Mouse (Mus musculus) forebrain, embryonic 15.5 days (tissue): ENCODE data around the gene Prdm16. TPM values are rescaled to one million over a fixed set of nuclear protein-coding genes. Genes with fewer than 3 reads are reported as not detected.

ENCODE experiments used
- ATAC-seq: fragments of 200-750 bp; cut with Nextera tagmentation; replicated peaks from 2 replicates; pipeline ENCODE4 v1.8.0; 2017; ENCODE audit warnings: mild to moderate bottlenecking, moderate TSS enrichment, moderate library complexity
- H3K27ac ChIP-seq: fragments of 300-500 bp; sonication (generic); replicated peaks from 2 replicates; pipeline ENCODE4 v1.5.1; 2015; ENCODE audit warnings: mild to moderate bottlenecking, inconsistent platforms
- H3K27me3 ChIP-seq: fragments of 300-500 bp; sonication (generic); 2 replicates; pipeline ENCODE4 v1.6.1; 2015; ENCODE audit warnings: inconsistent platforms
- H3K36me3 ChIP-seq: fragments of 300-500 bp; sonication (generic); 2 replicates; pipeline ENCODE4 v1.6.1; 2015; ENCODE audit warnings: mild to moderate bottlenecking, inconsistent platforms
- H3K4me1 ChIP-seq: fragments of 300-500 bp; sonication (generic); 2 replicates; pipeline ENCODE4 v1.6.1; 2015; ENCODE audit warnings: inconsistent platforms
- H3K4me2 ChIP-seq: fragments of 300-500 bp; sonication (generic); replicated peaks from 2 replicates; pipeline ENCODE4 v1.6.1; 2015; ENCODE audit warnings: mild to moderate bottlenecking, inconsistent platforms
- H3K4me3 ChIP-seq: fragments of 300-500 bp; sonication (generic); 2 replicates; pipeline ENCODE4 v1.5.1; 2015; ENCODE audit warnings: mild to moderate bottlenecking, inconsistent platforms
- H3K9ac ChIP-seq: fragments of 300-500 bp; sonication (generic); replicated peaks from 2 replicates; pipeline ENCODE4 v1.6.1; 2015; ENCODE audit warnings: mild to moderate bottlenecking, inconsistent platforms
- H3K9me3 ChIP-seq: fragments of 300-500 bp; sonication (generic); 2 replicates; pipeline ENCODE4 v1.6.1; 2016; ENCODE audit warnings: inconsistent platforms
- WGBS: fragments of 180-500 bp; shearing (Covaris S2); methylation state at CpG from one replicate; pipeline ENCODE4 v1.1.7; 2015; ENCODE audit warnings: mixed read lengths; 5-methylcytosine and 5-hydroxymethylcytosine counted together
- polyA plus RNA-seq: library from polyadenylated mRNA; unstranded; fragments of >200 nt; fragmentation: Nextera tagmentation; extraction: Ambion mirVana; gene quantifications from 2 replicates; pipeline ENCODE4 v1.2.1, GENCODE M21; 2015

The Prdm16 gene
- polyA plus RNA-seq, 1 experiment from 2014 or later = 33.5 TPM

DNA sequence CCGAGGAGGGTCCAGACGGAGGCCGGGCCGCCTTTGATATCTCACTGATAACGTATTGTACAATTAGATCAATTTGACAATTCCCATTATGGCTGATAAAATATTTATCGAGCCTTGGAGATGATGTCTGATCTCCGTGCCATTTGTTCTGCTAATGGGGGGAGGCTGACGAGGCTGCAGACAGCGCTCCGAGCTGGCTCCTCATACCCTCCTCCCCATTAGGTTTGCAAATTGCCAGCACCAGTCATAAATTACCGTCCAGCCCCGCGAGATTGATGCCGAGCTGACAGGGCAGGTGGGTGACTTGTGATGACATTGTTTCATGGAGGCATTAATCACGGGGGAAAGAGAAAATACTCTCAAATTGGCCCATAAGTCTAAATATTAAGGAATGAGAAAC lies 67.9 kb downstream of the Prdm16 start:
- Histone ChIP-seq H3K9me3 (no peaks in the 10 kb centered on the region), H3K27ac (peak overlapping the region; percentile 49), H3K36me3 (no peaks in the 10 kb centered on the region), H3K4me2 (peak overlapping the region; percentile 28), H3K4me1 (peaks cover 47% of the 10 kb centered on the region), H3K4me3 (no peak overlapping the region), H3K27me3 (no peaks in the 10 kb centered on the region), H3K9ac (0 out of 2 replicates have a peak overlapping the region, but pooled peaks have one; percentile 5)
- ATAC-seq = no peak
- 21% methylated on average over 15 of the region's 15 CpGs for WGBS

DNA sequence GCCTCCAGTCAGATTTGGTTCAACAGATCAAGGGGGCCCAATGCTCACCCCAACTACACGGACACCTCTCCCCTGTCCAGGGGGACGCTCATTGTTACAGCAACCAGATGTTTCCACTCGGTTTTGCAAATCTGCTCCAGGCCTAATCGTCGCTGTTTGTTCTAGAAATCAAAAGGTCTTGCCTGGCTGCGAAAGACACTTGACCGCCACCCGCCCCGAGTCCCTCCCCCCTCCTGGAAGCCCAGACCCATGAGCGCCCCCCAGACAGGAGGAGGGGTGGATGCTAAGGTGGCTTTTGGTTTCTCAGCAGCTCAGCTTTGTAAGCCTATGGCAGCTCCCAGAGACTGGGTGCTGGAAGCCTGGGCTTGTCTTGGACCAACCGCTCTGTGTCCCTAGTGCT lies 68.7 kb downstream of the Prdm16 start:
- H3K9me3 ChIP-seq = no peaks in the 10 kb centered on the region
- H3K27me3 ChIP-seq = no peaks in the 10 kb centered on the region

GRCm38 (mm10) chr4:154563201-154563600 lies 73.5 kb downstream of the Prdm16 start:
- H3K36me3 ChIP-seq = no peaks in the 10 kb centered on the region

More for the DNA sequence above, 68.7 kb downstream of the Prdm16 start:
- H3K9ac ChIP-seq = no peak overlapping the region
- H3K4me2 ChIP-seq = no peak overlapping the region
- 45% methylated on average over 11 of the region's 11 CpGs for WGBS
- no peak overlapping the region for H3K4me3 ChIP-seq
- H3K27ac ChIP-seq = peak overlapping the region; percentile 49; the same call in 1 of the 2 replicates
- peaks cover 47% of the 10 kb centered on the region for H3K4me1 ChIP-seq
- no peak; the same call in 1 of the 2 replicates for ATAC-seq
- no peaks in the 10 kb centered on the region for H3K36me3 ChIP-seq

GRCm38 (mm10) chr4:154558041-154558440 lies 78.6 kb downstream of the Prdm16 start:
- H3K9ac ChIP-seq = no peak overlapping the region
- H3K4me2 ChIP-seq = no peak overlapping the region
- no peak overlapping the region for H3K27ac ChIP-seq
- WGBS = 78% methylated on average over 5 of the region's 5 CpGs
- no peak overlapping the region for H3K4me3 ChIP-seq
- 0 out of 2 replicates have a peak, but pooled peaks cover 7% of the 10 kb centered on the region for H3K27me3 ChIP-seq
- ATAC-seq = no peak
- H3K9me3 ChIP-seq = no peaks in the 10 kb centered on the region
- peaks cover 47% of the 10 kb centered on the region for H3K4me1 ChIP-seq
- H3K36me3 ChIP-seq = no peaks in the 10 kb centered on the region

More at GRCm38 (mm10) chr4:154563201-154563600, 73.5 kb downstream of the Prdm16 start:
- ATAC-seq = no peak
- Histone ChIP-seq H3K4me1 (peaks cover 16% of the 10 kb centered on the region), H3K4me2 (no peak overlapping the region), H3K4me3 (no peak overlapping the region), H3K9me3 (no peaks in the 10 kb centered on the region), H3K27me3 (no peaks in the 10 kb centered on the region), H3K27ac (no peak overlapping the region), H3K9ac (no peak overlapping the region)
- 95% methylated on average over 6 of the region's 6 CpGs for WGBS

DNA sequence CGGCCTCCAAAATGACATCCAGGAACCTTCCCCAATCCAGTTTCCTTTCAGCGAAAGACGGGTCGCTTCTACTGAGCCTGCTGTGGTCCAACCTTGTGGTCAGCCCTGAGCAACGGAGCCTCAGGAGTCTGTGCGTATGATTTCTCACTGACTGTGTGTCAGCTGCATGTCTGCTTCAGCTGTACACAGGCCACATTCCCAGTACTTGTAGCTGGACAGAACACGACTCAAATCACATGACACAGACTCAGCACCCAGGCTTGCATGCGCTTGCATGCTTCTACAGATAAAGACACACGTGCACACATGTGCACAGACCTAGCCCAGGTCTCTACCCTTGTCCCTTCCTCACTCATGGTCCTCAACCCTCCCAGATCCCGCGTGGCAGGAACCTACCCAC lies 79.5 kb downstream of the Prdm16 start:
- peaks cover 54% of the 10 kb centered on the region for H3K4me1 ChIP-seq

DNA sequence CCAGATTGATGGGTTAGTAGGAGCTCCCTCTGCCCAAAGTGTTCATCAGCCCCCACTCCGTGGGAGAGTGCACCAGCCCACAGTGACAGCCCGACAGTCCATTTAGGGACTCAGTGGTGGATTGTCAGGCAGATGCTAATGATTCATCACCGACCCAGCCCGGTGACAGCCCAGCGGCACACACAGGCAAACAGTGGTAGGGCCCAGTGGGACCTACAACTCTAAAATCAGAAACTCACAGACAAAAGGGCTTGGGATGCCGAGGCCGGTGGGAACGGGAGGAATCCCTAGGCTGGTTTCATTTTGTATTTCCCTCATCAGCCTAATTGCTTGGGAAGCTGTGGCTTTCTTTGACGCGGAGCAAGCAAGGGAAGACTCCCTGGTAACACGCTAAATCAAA lies 80.3 kb downstream of the Prdm16 start:
- H3K27me3 ChIP-seq = 0 out of 2 replicates have a peak, but pooled peaks cover 7% of the 10 kb centered on the region
- peak overlapping the region; percentile 35 for H3K9ac ChIP-seq
- peak; percentile 38 for ATAC-seq

More for the DNA sequence above, 79.5 kb downstream of the Prdm16 start:
- ATAC-seq = 0 out of 2 replicates have a peak, but pooled peaks have one; percentile 55
- Histone ChIP-seq H3K27ac (peak overlapping the region; percentile 60), H3K36me3 (no peaks in the 10 kb centered on the region), H3K4me2 (peak overlapping the region; percentile 44), H3K4me3 (peak overlapping the region; percentile 24; the same call in 1 of the 2 replicates), H3K9me3 (no peaks in the 10 kb centered on the region), H3K9ac (peak overlapping the region; percentile 35), H3K27me3 (0 out of 2 replicates have a peak, but pooled peaks cover 7% of the 10 kb centered on the region)
- 58% methylated on average over 11 of the region's 11 CpGs for WGBS

GRCm38 (mm10) chr4:154549961-154550393 lies 86.7 kb downstream of the Prdm16 start:
- Histone ChIP-seq H3K4me3 (0 out of 2 replicates have a peak overlapping the region, but pooled peaks have one; percentile 6), H3K27ac (peak overlapping the region; percentile 84), H3K27me3 (no peaks in the 10 kb centered on the region; the same call in 1 of the 2 replicates), H3K36me3 (no peaks in the 10 kb centered on the region), H3K9me3 (no peaks in the 10 kb centered on the region), H3K4me2 (peak overlapping the region; percentile 37), H3K4me1 (peaks cover 81% of the 10 kb centered on the region), H3K9ac (peak overlapping the region; percentile 18)
- ATAC-seq = peak; percentile 72
- WGBS = 2% methylated on average over 17 of the region's 17 CpGs

More for the DNA sequence above, 80.3 kb downstream of the Prdm16 start:
- Histone ChIP-seq H3K4me2 (peak overlapping the region; percentile 44), H3K9me3 (no peaks in the 10 kb centered on the region), H3K36me3 (no peaks in the 10 kb centered on the region), H3K4me1 (peaks cover 61% of the 10 kb centered on the region), H3K4me3 (peak overlapping the region; percentile 24), H3K27ac (peak overlapping the region; percentile 60)
- 8% methylated on average over 11 of the region's 11 CpGs for WGBS

DNA sequence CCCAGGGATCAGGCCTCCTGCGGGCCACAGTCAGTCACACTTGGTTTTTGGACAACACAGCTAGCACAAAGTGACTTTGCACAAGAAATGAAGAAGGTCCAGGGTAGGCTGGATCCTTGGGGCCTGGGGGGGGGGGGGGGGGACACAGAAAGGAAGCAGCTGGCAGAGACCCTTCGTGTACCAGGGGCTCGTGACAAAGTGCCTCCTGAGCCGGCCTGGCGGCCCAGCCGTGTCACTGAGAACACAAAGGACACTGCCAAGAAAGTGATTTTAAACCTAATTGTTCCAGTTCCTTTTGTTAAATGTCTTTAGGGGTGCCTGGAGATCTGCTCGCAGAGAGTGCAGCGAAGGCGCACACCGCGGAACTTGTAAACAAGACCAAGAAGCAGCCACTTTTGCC lies 87.2 kb downstream of the Prdm16 start:
- Histone ChIP-seq H3K4me1 (peaks cover 81% of the 10 kb centered on the region), H3K36me3 (no peaks in the 10 kb centered on the region), H3K4me2 (peak overlapping the region; percentile 37), H3K27me3 (no peaks in the 10 kb centered on the region; the same call in 1 of the 2 replicates), H3K4me3 (no peak overlapping the region), H3K9ac (peak overlapping the region; percentile 18), H3K9me3 (no peaks in the 10 kb centered on the region), H3K27ac (peak overlapping the region; percentile 84)
- WGBS = 14% methylated on average over 11 of the region's 11 CpGs
- peak; percentile 23; the same call in 1 of the 2 replicates for ATAC-seq

DNA sequence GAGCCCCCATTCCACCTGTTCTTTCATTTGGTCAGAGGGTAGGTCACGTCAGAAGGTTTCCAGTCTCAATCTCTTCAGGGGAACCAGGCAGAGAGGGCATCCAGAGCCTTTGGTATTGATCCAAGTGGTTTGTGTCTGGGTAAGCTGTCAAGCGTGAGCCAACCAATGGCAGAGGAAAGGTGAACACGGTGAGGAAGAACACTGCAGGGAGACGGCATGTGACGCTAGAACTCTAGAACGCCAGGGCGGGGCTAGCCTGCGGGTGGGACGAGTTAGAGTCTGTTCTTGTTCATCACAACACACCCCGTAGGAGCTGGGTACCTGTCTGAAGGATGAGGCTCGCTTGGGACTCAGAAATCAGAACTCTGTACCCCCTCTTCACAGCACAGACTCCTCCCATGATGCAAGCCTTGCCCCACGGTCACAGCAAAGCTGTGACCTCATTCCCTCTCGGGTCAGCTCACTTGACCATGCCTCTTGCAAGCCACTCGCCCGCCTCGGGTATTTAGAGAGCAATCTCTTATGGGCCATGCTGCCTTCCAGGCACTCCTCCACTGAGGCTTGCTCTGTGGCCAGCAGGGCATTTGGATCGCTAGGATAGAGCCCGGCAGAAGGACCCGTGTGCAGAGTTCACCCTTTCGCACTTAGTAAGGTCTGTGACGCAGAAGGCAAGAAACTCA lies 89.4 kb downstream of the Prdm16 start:
- H3K4me2 ChIP-seq = no peak overlapping the region
- H3K4me1 ChIP-seq = peaks cover 89% of the 10 kb centered on the region
- H3K4me3 ChIP-seq = no peak overlapping the region
- no peak overlapping the region for H3K27ac ChIP-seq
- H3K9ac ChIP-seq = no peak overlapping the region
- no peaks in the 10 kb centered on the region; the same call in 1 of the 2 replicates for H3K27me3 ChIP-seq
- WGBS = 72% methylated on average over 21 of the region's 21 CpGs
- no peaks in the 10 kb centered on the region for H3K36me3 ChIP-seq
- no peak for ATAC-seq
- no peaks in the 10 kb centered on the region for H3K9me3 ChIP-seq

- peak overlapping the region; percentile 72 for H3K27ac ChIP-seq
- ATAC-seq = no peak
- peaks cover 90% of the 10 kb centered on the region for H3K4me1 ChIP-seq
- H3K27me3 ChIP-seq = no peaks in the 10 kb centered on the region; the same call in 1 of the 2 replicates
- H3K36me3 ChIP-seq = no peaks in the 10 kb centered on the region
- H3K9ac ChIP-seq = 0 out of 2 replicates have a peak overlapping the region, but pooled peaks have one; percentile 13
- WGBS = 20% methylated on average over 9 of the region's 9 CpGs
- no peak overlapping the region for H3K4me3 ChIP-seq
- no peak overlapping the region for H3K4me2 ChIP-seq
- no peaks in the 10 kb centered on the region for H3K9me3 ChIP-seq
Measured at GRCm38 (mm10) chr4:154545296-154545695, 91.4 kb downstream of the Prdm16 start.

DNA sequence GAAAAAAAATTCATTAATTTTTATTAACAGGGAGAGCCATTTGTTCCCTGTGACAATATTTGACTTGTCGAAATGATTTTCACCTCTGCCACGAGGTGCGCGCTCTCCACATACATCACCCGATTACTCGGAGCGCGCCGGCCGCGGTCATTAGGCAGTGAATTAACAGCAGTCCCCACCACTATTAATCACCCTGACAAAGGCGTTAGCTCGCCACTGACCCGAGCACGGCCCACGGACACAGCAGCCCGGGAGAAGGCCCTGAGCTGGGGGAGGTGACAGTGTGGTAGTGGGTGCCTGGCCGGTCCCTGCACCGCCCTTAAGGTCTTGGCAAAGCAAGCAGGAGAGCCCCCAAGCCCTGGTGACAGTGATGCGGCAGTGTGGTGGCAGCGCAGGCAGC lies 92.8 kb downstream of the Prdm16 start:
- ATAC-seq = no peak
- Histone ChIP-seq H3K9me3 (no peaks in the 10 kb centered on the region), H3K4me1 (peaks cover 77% of the 10 kb centered on the region), H3K27me3 (no peaks in the 10 kb centered on the region; the same call in 1 of the 2 replicates), H3K27ac (peak overlapping the region; percentile 72; the same call in 1 of the 2 replicates), H3K4me2 (peak overlapping the region; percentile 24), H3K4me3 (no peak overlapping the region), H3K9ac (0 out of 2 replicates have a peak overlapping the region, but pooled peaks have one; percentile 14), H3K36me3 (no peaks in the 10 kb centered on the region)
- 15% methylated on average over 21 of the region's 21 CpGs for WGBS

DNA sequence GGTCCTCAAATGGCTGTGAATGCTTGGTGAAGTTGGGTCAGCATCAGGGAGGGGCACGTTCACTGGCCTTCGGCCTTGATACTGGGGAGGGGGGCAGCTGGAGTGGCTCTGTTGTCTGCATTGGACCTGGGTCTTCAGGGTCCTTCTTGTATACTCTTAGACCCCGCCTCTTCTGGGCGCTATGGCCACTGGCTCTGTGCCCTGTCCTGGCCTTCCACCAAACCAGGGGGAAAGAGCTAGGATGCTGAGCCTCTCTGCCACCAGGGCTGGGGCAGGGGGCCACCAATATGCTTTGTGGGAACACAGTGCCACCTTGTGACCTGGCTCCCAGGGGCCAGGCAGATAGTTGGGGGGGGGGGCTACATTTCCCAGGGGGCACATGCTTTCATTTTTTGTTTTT lies 93.5 kb downstream of the Prdm16 start:
- no peak overlapping the region for H3K4me3 ChIP-seq
- H3K9me3 ChIP-seq = no peaks in the 10 kb centered on the region
- H3K9ac ChIP-seq = no peak overlapping the region
- H3K4me2 ChIP-seq = no peak overlapping the region
- 27% methylated on average over 4 of the region's 4 CpGs for WGBS
- H3K36me3 ChIP-seq = no peaks in the 10 kb centered on the region
- peak overlapping the region; percentile 72 for H3K27ac ChIP-seq
- peaks cover 69% of the 10 kb centered on the region for H3K4me1 ChIP-seq
- ATAC-seq = peak; percentile 53
- H3K27me3 ChIP-seq = no peaks in the 10 kb centered on the region; the same call in 1 of the 2 replicates
